Mouse (Mus musculus) right cerebral cortex, postnatal 4 days (tissue): ENCODE measurements around the gene Gm20388.
"Not testable (repeated sequence)": the region's sequence is repeated elsewhere in the genome, so short reads cannot be mapped to it uniquely, and the experiment has no call there.

ENCODE experiments used
- DNase-seq: peaks from one replicate; pipeline ENCODE4 v3.0.0-alpha.2; 2022

The Gm20388 gene

GRCm38 (mm10) chr8:122564363-122565352 is 2654.0 kb downstream of the Gm20388 start:
- no peak for DNase-seq

GRCm38 (mm10) chr8:122566766-122567165 is 2656.1 kb downstream of the Gm20388 start:
- DNase-seq = no peak

- DNase-seq = peak; percentile 94
Measured at GRCm38 (mm10) chr8:122567361-122568108, 2656.9 kb downstream of the Gm20388 start, which contains the start of gene Cdt1. Gene Cdt1 (plus strand): TSS chr8:122568015.

- DNase-seq = no peak
Measured at GRCm38 (mm10) chr8:122568109-122568504, 2657.5 kb downstream of the Gm20388 start.

- no peak for DNase-seq
Measured at GRCm38 (mm10) chr8:122568881-122569309, 2658.3 kb downstream of the Gm20388 start.

GRCm38 (mm10) chr8:122569329-122569728 is 2658.7 kb downstream of the Gm20388 start:
- no peak for DNase-seq

- DNase-seq = no peak
Measured at GRCm38 (mm10) chr8:122569996-122570395, 2659.4 kb downstream of the Gm20388 start.

- no peak for DNase-seq
Measured at GRCm38 (mm10) chr8:122571153-122571552, 2660.5 kb downstream of the Gm20388 start.

GRCm38 (mm10) chr8:122571750-122572267 is 2661.2 kb downstream of the Gm20388 start:
- DNase-seq = no peak

GRCm38 (mm10) chr8:122572751-122573150 is 2662.1 kb downstream of the Gm20388 start:
- no peak for DNase-seq

GRCm38 (mm10) chr8:122573176-122573575 is 2662.5 kb downstream of the Gm20388 start:
- not testable (repeated sequence) for DNase-seq

GRCm38 (mm10) chr8:122573577-122573976 is 2662.9 kb downstream of the Gm20388 start:
- DNase-seq = no peak

- DNase-seq = no peak
Measured at GRCm38 (mm10) chr8:122574264-122574663, 2663.6 kb downstream of the Gm20388 start.

- no peak for DNase-seq
Measured at GRCm38 (mm10) chr8:122574667-122575251, 2664.1 kb downstream of the Gm20388 start.

- DNase-seq = no peak
Measured at GRCm38 (mm10) chr8:122575286-122575685, 2664.6 kb downstream of the Gm20388 start.

GRCm38 (mm10) chr8:122575735-122576647 is 2665.3 kb downstream of the Gm20388 start:
- no peak for DNase-seq

GRCm38 (mm10) chr8:122576648-122577022 is 2666.0 kb downstream of the Gm20388 start, which contains the start of gene Aprt:
Gene Aprt (minus strand): TSS chr8:122576909.
- peak; percentile 85 for DNase-seq

GRCm38 (mm10) chr8:122577116-122577515 is 2666.5 kb downstream of the Gm20388 start:
- no peak for DNase-seq

GRCm38 (mm10) chr8:122579196-122579595 is 2668.6 kb downstream of the Gm20388 start:
- no peak for DNase-seq

- no peak for DNase-seq
Measured at GRCm38 (mm10) chr8:122580926-122581325, 2670.3 kb downstream of the Gm20388 start.

GRCm38 (mm10) chr8:122584981-122585380 is 2674.3 kb downstream of the Gm20388 start:
- DNase-seq = no peak
